Mouse (Mus musculus): ENCODE data around the gene Mdga1. TPM values are rescaled to one million over a fixed set of nuclear protein-coding genes. Genes with fewer than 3 reads are reported as not detected.

The Mdga1 gene
- polyA plus RNA-seq, 1 experiment: 4.5 TPM

DNA sequence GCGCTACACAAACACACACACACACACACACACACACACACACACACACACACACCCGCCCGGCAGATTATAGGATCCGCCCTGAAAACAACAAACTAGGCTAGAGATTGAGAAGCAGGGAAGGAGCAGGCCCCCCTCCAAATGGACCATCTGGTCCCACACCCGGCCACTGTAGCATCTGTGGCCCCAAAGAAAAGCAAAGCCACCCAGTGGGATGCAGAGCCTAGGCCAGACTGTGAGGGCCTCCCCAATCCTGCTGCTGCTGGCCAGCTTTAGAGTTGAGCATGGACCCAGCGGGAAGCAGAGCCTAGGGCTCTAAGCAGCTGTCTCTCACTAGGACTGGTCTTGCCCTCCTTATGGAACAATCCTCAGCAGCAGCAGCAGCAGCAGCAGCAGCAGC is 85.3 kb downstream of the Mdga1 start:
- Histone ChIP-seq H3K4me1 (ENCODE audit: control insufficient read depth, insufficient read depth, low read length) (no peaks in the 10 kb centered on the region), H3K4me3 (replicated peaks; ENCODE audit: control insufficient read depth, low read depth, low read length) (no peak overlapping the region), H3K27ac (ENCODE audit: control insufficient read depth, insufficient read depth, low read depth, low read length, poor library complexity) (no peak overlapping the region)
- WGBS: 47% methylated on average over 6 of the region's 6 CpGs
- TF ChIP-seq CTCF (IDR thresholded peaks at IDR 0.05; ENCODE audit: control insufficient read depth, insufficient read depth, low read length) (no peak), POLR2A (IDR thresholded peaks at IDR 0.05; ENCODE audit: borderline replicate concordance, control insufficient read depth, low read depth, low read length) (no peak)

GRCm38 (mm10) chr17:29883351-29883750 is 86.5 kb downstream of the Mdga1 start:
- no peak for TF ChIP-seq CTCF (IDR thresholded peaks at IDR 0.05; ENCODE audit: control insufficient read depth, insufficient read depth, low read length)
- H3K4me3 ChIP-seq (replicated peaks; ENCODE audit: control insufficient read depth, low read depth, low read length): no peak overlapping the region
- H3K27ac ChIP-seq (ENCODE audit: control insufficient read depth, insufficient read depth, low read depth, low read length, poor library complexity): no peak overlapping the region
- WGBS: 55% methylated on average over 9 of the region's 9 CpGs
- H3K4me1 ChIP-seq (ENCODE audit: control insufficient read depth, insufficient read depth, low read length): no peaks in the 10 kb centered on the region

- 0% methylated on average over 5 of the region's 5 CpGs for WGBS
- Histone ChIP-seq H3K4me3 (replicated peaks; ENCODE audit: control insufficient read depth, low read depth, low read length) (no peak overlapping the region), H3K27ac (ENCODE audit: control insufficient read depth, insufficient read depth, low read depth, low read length, poor library complexity) (no peak overlapping the region), H3K4me1 (ENCODE audit: control insufficient read depth, insufficient read depth, low read length) (no peaks in the 10 kb centered on the region)
- TF ChIP-seq POLR2A (IDR thresholded peaks at IDR 0.05; ENCODE audit: borderline replicate concordance, control insufficient read depth, low read depth, low read length) (no peak), CTCF (IDR thresholded peaks at IDR 0.05; ENCODE audit: control insufficient read depth, insufficient read depth, low read length) (peak; percentile 91)
These were observed 87.0 kb downstream of the Mdga1 start for GRCm38 (mm10) chr17:29882885-29883284.

DNA sequence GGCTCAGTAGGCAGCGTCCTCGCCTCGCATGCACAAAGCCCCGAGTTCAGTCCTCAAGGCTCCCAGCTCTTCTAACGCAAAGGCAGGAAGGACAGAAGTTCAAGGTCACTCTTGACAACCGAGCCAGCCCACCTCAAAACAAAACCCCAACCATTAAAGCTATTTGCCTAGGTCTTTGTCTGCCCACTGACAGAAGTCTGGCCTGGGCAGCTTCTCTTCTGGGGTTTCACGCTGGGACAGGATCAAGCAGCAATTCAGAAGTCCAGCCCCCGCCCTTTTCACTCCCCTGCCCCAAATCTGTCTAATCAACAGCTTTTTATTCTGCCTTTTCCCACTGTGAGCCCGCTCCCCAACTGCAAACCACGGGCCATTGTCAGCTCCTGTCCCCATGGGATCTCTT is 89.6 kb downstream of the Mdga1 start:
- TF ChIP-seq CTCF (IDR thresholded peaks at IDR 0.05; ENCODE audit: control insufficient read depth, insufficient read depth, low read length): no peak
- no peak for TF ChIP-seq POLR2A (IDR thresholded peaks at IDR 0.05; ENCODE audit: borderline replicate concordance, control insufficient read depth, low read depth, low read length)
- H3K27ac ChIP-seq (ENCODE audit: control insufficient read depth, insufficient read depth, low read depth, low read length, poor library complexity): no peak overlapping the region
- no peak overlapping the region for H3K4me3 ChIP-seq (replicated peaks; ENCODE audit: control insufficient read depth, low read depth, low read length)
- 76% methylated on average over 10 of the region's 10 CpGs for WGBS
- no peaks in the 10 kb centered on the region for H3K4me1 ChIP-seq (ENCODE audit: control insufficient read depth, insufficient read depth, low read length)

DNA sequence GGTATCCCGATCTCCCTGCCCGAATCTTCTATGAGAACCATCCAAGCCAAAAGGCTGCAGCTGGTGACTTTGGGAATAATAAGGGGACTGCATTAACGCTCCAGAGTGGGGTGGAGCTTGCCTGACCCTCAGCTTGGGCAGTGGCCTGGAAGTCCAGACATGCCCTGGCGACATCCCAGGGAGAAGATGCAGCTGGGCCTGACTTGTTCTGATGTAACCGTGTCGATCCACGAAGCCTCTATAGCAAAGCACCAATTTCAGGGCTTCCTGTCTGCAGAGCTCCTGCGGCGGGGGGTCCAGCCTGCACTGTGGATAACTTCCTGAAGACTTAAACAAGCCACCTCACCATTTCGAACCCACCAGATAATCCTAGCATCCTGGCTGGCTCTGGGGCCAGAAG is 90.9 kb downstream of the Mdga1 start:
- TF ChIP-seq CTCF (IDR thresholded peaks at IDR 0.05; ENCODE audit: control insufficient read depth, insufficient read depth, low read length) (no peak), POLR2A (IDR thresholded peaks at IDR 0.05; ENCODE audit: borderline replicate concordance, control insufficient read depth, low read depth, low read length) (no peak)
- Histone ChIP-seq H3K4me3 (replicated peaks; ENCODE audit: control insufficient read depth, low read depth, low read length) (no peak overlapping the region), H3K4me1 (ENCODE audit: control insufficient read depth, insufficient read depth, low read length) (no peaks in the 10 kb centered on the region), H3K27ac (ENCODE audit: control insufficient read depth, insufficient read depth, low read depth, low read length, poor library complexity) (no peak overlapping the region)
- 87% methylated on average over 10 of the region's 10 CpGs for WGBS

DNA sequence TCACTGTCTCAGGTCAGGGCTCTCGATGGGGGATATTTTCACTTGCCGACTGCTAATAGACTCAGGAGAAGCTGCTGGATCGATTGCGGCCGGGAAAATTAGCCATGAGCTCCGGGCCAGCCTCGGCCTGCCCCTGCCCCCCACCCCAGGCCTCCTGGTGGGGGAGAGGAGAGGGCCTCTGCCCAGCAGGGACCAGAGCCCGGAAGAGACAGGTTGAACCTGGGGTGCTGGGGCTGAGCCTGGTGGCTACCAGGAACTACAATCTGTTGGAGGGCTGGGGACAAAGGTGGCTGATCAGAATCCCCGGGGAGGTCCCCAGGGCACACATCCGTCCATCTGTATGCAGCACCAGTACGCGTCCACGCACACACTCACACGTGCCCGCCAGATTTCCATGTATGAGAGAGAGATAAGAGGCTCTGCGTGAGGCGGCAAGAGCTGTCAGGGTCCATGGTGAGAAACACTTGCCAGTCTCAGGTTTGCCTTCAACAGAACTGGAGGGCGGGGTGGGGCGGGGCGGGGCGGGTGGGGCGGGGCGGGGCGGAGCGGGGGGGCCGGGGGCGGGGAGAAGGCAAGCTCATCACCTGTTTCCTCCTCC is 95.7 kb downstream of the Mdga1 start:
- no peak for TF ChIP-seq POLR2A (IDR thresholded peaks at IDR 0.05; ENCODE audit: borderline replicate concordance, control insufficient read depth, low read depth, low read length)
- no peak for TF ChIP-seq CTCF (IDR thresholded peaks at IDR 0.05; ENCODE audit: control insufficient read depth, insufficient read depth, low read length)
- Histone ChIP-seq H3K4me3 (replicated peaks; ENCODE audit: control insufficient read depth, low read depth, low read length) (no peak overlapping the region), H3K4me1 (ENCODE audit: control insufficient read depth, insufficient read depth, low read length) (no peaks in the 10 kb centered on the region), H3K27ac (ENCODE audit: control insufficient read depth, insufficient read depth, low read depth, low read length, poor library complexity) (no peak overlapping the region)
- WGBS: 39% methylated on average over 27 of the region's 27 CpGs

GRCm38 (mm10) chr17:29873580-29874015 is 96.3 kb downstream of the Mdga1 start:
- 64% methylated on average over 7 of the region's 7 CpGs for WGBS

DNA sequence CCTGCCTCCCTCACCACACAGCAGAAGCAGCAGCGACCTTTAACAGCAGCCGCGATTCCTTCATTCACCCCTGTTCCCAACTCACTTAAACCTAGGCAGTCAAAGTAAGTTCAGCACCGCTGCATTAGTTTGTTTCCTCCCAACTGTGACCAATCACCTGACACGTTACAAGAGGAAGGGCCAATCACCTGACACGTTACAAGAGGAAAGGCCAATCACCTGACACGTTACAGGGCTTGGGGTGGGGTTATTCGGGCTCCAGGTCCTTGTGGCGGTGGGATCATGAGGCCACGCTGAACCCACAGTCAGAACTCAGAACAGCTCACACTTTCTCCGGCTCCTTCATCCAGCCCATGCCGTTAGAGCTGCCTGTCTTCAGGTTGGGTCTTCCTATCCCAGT is 99.6 kb downstream of the Mdga1 start:
- WGBS: 87% methylated on average over 12 of the region's 12 CpGs
- no peaks in the 10 kb centered on the region for H3K4me1 ChIP-seq (ENCODE audit: control insufficient read depth, insufficient read depth, low read length)
- TF ChIP-seq CTCF (IDR thresholded peaks at IDR 0.05; ENCODE audit: control insufficient read depth, insufficient read depth, low read length) (no peak), POLR2A (IDR thresholded peaks at IDR 0.05; ENCODE audit: borderline replicate concordance, control insufficient read depth, low read depth, low read length) (no peak)
- H3K4me3 ChIP-seq (replicated peaks; ENCODE audit: control insufficient read depth, low read depth, low read length): no peak overlapping the region
- H3K27ac ChIP-seq (ENCODE audit: control insufficient read depth, insufficient read depth, low read depth, low read length, poor library complexity): no peak overlapping the region

More at GRCm38 (mm10) chr17:29873580-29874015, 96.3 kb downstream of the Mdga1 start:
- Histone ChIP-seq H3K27ac (ENCODE audit: control insufficient read depth, insufficient read depth, low read depth, low read length, poor library complexity) (no peak overlapping the region), H3K4me1 (ENCODE audit: control insufficient read depth, insufficient read depth, low read length) (no peaks in the 10 kb centered on the region), H3K4me3 (replicated peaks; ENCODE audit: control insufficient read depth, low read depth, low read length) (no peak overlapping the region)
- TF ChIP-seq POLR2A (IDR thresholded peaks at IDR 0.05; ENCODE audit: borderline replicate concordance, control insufficient read depth, low read depth, low read length) (0 out of 2 replicates have a peak, but pooled peaks have one; percentile 12), CTCF (IDR thresholded peaks at IDR 0.05; ENCODE audit: control insufficient read depth, insufficient read depth, low read length) (no peak)

DNA sequence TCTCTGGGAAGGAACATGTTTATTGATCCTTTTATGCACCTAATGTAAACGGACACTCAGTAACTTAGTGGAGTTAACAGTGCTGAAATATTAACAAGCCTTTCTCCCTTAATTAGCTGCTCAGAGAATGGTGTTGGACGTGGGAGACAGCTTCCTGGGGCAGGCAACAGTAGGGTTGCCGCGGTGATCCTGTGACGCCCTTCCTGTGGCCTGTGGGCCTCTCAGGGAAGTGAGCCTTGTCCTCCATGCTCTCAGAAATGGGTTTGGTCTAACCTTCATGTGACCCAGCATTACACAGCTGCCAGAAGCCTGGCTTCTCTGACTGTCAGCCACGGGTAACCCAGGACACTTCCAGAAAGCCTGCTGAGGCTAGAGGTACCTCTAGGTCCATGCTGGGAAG is 104.0 kb downstream of the Mdga1 start:
- 48% methylated on average over 6 of the region's 6 CpGs for WGBS
- TF ChIP-seq POLR2A (IDR thresholded peaks at IDR 0.05; ENCODE audit: borderline replicate concordance, control insufficient read depth, low read depth, low read length): no peak
- no peak for TF ChIP-seq CTCF (IDR thresholded peaks at IDR 0.05; ENCODE audit: control insufficient read depth, insufficient read depth, low read length)
- no peak overlapping the region for H3K4me3 ChIP-seq (replicated peaks; ENCODE audit: control insufficient read depth, low read depth, low read length)
- H3K4me1 ChIP-seq (ENCODE audit: control insufficient read depth, insufficient read depth, low read length): no peaks in the 10 kb centered on the region
- no peak overlapping the region for H3K27ac ChIP-seq (ENCODE audit: control insufficient read depth, insufficient read depth, low read depth, low read length, poor library complexity)
